Mouse (Mus musculus): ENCODE measurements around the gene Osbpl9. TPM values are rescaled to one million over a fixed set of nuclear protein-coding genes. Genes with fewer than 3 reads are reported as not detected.

Osbpl9 gene
- polyA plus RNA-seq, 1 experiment from 2014 or later = 83.1 TPM

GRCm38 (mm10) chr4:109042739-109043138 is 159.3 kb downstream of the Osbpl9 start:
- Histone ChIP-seq H3K27ac (ENCODE audit: low read depth, low read length) (no peak overlapping the region), H3K9ac (ENCODE audit: low read length) (no peak overlapping the region), H3K9me3 (ENCODE audit: control insufficient read depth, low read length) (no peaks in the 10 kb centered on the region), H3K27me3 (ENCODE audit: control insufficient read depth, insufficient read depth, low read length) (no peaks in the 10 kb centered on the region), H3K4me3 (ENCODE audit: low read depth, low read length) (no peak overlapping the region), H3K4me2 (ENCODE audit: low read depth) (no peak overlapping the region), H3K36me3 (ENCODE audit: control insufficient read depth, insufficient read depth, low read length) (peaks cover 11% of the 10 kb centered on the region), H3K4me1 (ENCODE audit: control insufficient read depth, insufficient read depth, low read length) (no peaks in the 10 kb centered on the region)
- ATAC-seq (ENCODE audit: insufficient read depth, low FRiP score, low TSS enrichment) (no peak), DNase-seq (ENCODE audit: low spot score) (no peak)
- WGBS = 90% methylated on average over 4 of the region's 4 CpGs

- no peak overlapping the region for H3K4me2 ChIP-seq (ENCODE audit: low read depth)
- no peaks in the 10 kb centered on the region for H3K4me1 ChIP-seq (ENCODE audit: control insufficient read depth, insufficient read depth, low read length)
- H3K9me3 ChIP-seq (ENCODE audit: control insufficient read depth, low read length) = no peaks in the 10 kb centered on the region
- no peaks in the 10 kb centered on the region for H3K27me3 ChIP-seq (ENCODE audit: control insufficient read depth, insufficient read depth, low read length)
- H3K4me3 ChIP-seq (ENCODE audit: low read depth, low read length) = no peak overlapping the region
- H3K36me3 ChIP-seq (ENCODE audit: control insufficient read depth, insufficient read depth, low read length) = peaks cover 5% of the 10 kb centered on the region; the same call in 1 of the 2 replicates
- peak; percentile 59 for DNase-seq (ENCODE audit: low spot score)
- no peak overlapping the region for H3K9ac ChIP-seq (ENCODE audit: low read length)
- no peak for ATAC-seq (ENCODE audit: insufficient read depth, low FRiP score, low TSS enrichment)
- no peak overlapping the region for H3K27ac ChIP-seq (ENCODE audit: low read depth, low read length)
Observed at GRCm38 (mm10) chr4:109036327-109036726, 165.7 kb downstream of the Osbpl9 start.

- no peaks in the 10 kb centered on the region for H3K4me1 ChIP-seq (ENCODE audit: control insufficient read depth, insufficient read depth, low read length)
- no peak overlapping the region for H3K4me3 ChIP-seq (ENCODE audit: low read depth, low read length)
- no peak overlapping the region for H3K4me2 ChIP-seq (ENCODE audit: low read depth)
- DNase-seq (ENCODE audit: low spot score) = no peak
- H3K9me3 ChIP-seq (ENCODE audit: control insufficient read depth, low read length) = no peaks in the 10 kb centered on the region
- ATAC-seq (ENCODE audit: insufficient read depth, low FRiP score, low TSS enrichment) = no peak
- no peak overlapping the region for H3K27ac ChIP-seq (ENCODE audit: low read depth, low read length)
- peaks cover 3% of the 10 kb centered on the region for H3K36me3 ChIP-seq (ENCODE audit: control insufficient read depth, insufficient read depth, low read length)
- no peak overlapping the region for H3K9ac ChIP-seq (ENCODE audit: low read length)
- no peaks in the 10 kb centered on the region for H3K27me3 ChIP-seq (ENCODE audit: control insufficient read depth, insufficient read depth, low read length)
- 89% methylated on average over 2 of the region's 2 CpGs for WGBS
Observed at GRCm38 (mm10) chr4:109030266-109030665, 171.8 kb downstream of the Osbpl9 start.

- H3K4me2 ChIP-seq (ENCODE audit: low read depth) = no peak overlapping the region
- H3K27me3 ChIP-seq (ENCODE audit: control insufficient read depth, insufficient read depth, low read length) = no peaks in the 10 kb centered on the region
- ATAC-seq (ENCODE audit: insufficient read depth, low FRiP score, low TSS enrichment) (no peak), DNase-seq (ENCODE audit: low spot score) (no peak)
- H3K36me3 ChIP-seq (ENCODE audit: control insufficient read depth, insufficient read depth, low read length) = peaks cover 3% of the 10 kb centered on the region
- H3K9ac ChIP-seq (ENCODE audit: low read length) = no peak overlapping the region
- H3K4me3 ChIP-seq (ENCODE audit: low read depth, low read length) = no peak overlapping the region
- no peak overlapping the region for H3K27ac ChIP-seq (ENCODE audit: low read depth, low read length)
- no peaks in the 10 kb centered on the region for H3K9me3 ChIP-seq (ENCODE audit: control insufficient read depth, low read length)
- H3K4me1 ChIP-seq (ENCODE audit: control insufficient read depth, insufficient read depth, low read length) = no peaks in the 10 kb centered on the region
- 96% methylated on average over 2 of the region's 2 CpGs for WGBS
Observed at GRCm38 (mm10) chr4:109029857-109030256, 172.2 kb downstream of the Osbpl9 start.

GRCm38 (mm10) chr4:109026543-109026942 is 175.5 kb downstream of the Osbpl9 start:
- 71% methylated on average over 3 of the region's 3 CpGs for WGBS
- Histone ChIP-seq H3K27me3 (ENCODE audit: control insufficient read depth, insufficient read depth, low read length) (no peaks in the 10 kb centered on the region), H3K4me2 (ENCODE audit: low read depth) (no peak overlapping the region), H3K9ac (ENCODE audit: low read length) (no peak overlapping the region), H3K27ac (ENCODE audit: low read depth, low read length) (no peak overlapping the region), H3K9me3 (ENCODE audit: control insufficient read depth, low read length) (no peaks in the 10 kb centered on the region), H3K4me3 (ENCODE audit: low read depth, low read length) (no peak overlapping the region), H3K36me3 (ENCODE audit: control insufficient read depth, insufficient read depth, low read length) (peaks cover 3% of the 10 kb centered on the region), H3K4me1 (ENCODE audit: control insufficient read depth, insufficient read depth, low read length) (no peaks in the 10 kb centered on the region)
- no peak for ATAC-seq (ENCODE audit: insufficient read depth, low FRiP score, low TSS enrichment)
- no peak for DNase-seq (ENCODE audit: low spot score)

- H3K4me2 ChIP-seq (ENCODE audit: low read depth) = no peak overlapping the region
- peaks cover 3% of the 10 kb centered on the region for H3K36me3 ChIP-seq (ENCODE audit: control insufficient read depth, insufficient read depth, low read length)
- no peak overlapping the region for H3K4me3 ChIP-seq (ENCODE audit: low read depth, low read length)
- H3K9me3 ChIP-seq (ENCODE audit: control insufficient read depth, low read length) = no peaks in the 10 kb centered on the region
- DNase-seq (ENCODE audit: low spot score) = no peak
- H3K27me3 ChIP-seq (ENCODE audit: control insufficient read depth, insufficient read depth, low read length) = no peaks in the 10 kb centered on the region
- 68% methylated on average over 3 of the region's 3 CpGs for WGBS
- H3K4me1 ChIP-seq (ENCODE audit: control insufficient read depth, insufficient read depth, low read length) = no peaks in the 10 kb centered on the region
- ATAC-seq (ENCODE audit: insufficient read depth, low FRiP score, low TSS enrichment) = no peak
- H3K27ac ChIP-seq (ENCODE audit: low read depth, low read length) = no peak overlapping the region
- no peak overlapping the region for H3K9ac ChIP-seq (ENCODE audit: low read length)
Observed at GRCm38 (mm10) chr4:109025061-109025460, 177.0 kb downstream of the Osbpl9 start.

- no peak for ATAC-seq (ENCODE audit: insufficient read depth, low FRiP score, low TSS enrichment)
- no peaks in the 10 kb centered on the region for H3K27me3 ChIP-seq (ENCODE audit: control insufficient read depth, insufficient read depth, low read length)
- no peak for DNase-seq (ENCODE audit: low spot score)
- H3K4me1 ChIP-seq (ENCODE audit: control insufficient read depth, insufficient read depth, low read length) = no peaks in the 10 kb centered on the region
- H3K9me3 ChIP-seq (ENCODE audit: control insufficient read depth, low read length) = no peaks in the 10 kb centered on the region
- H3K9ac ChIP-seq (ENCODE audit: low read length) = no peak overlapping the region
- no peak overlapping the region for H3K4me3 ChIP-seq (ENCODE audit: low read depth, low read length)
- 79% methylated on average over 1 of the region's 1 CpGs for WGBS
- H3K4me2 ChIP-seq (ENCODE audit: low read depth) = no peak overlapping the region
- H3K27ac ChIP-seq (ENCODE audit: low read depth, low read length) = no peak overlapping the region
- no peaks in the 10 kb centered on the region for H3K36me3 ChIP-seq (ENCODE audit: control insufficient read depth, insufficient read depth, low read length)
Observed at GRCm38 (mm10) chr4:109021976-109022375, 180.1 kb downstream of the Osbpl9 start.

- no peak overlapping the region for H3K9ac ChIP-seq (ENCODE audit: low read length)
- 76% methylated on average over 4 of the region's 4 CpGs for WGBS
- H3K27ac ChIP-seq (ENCODE audit: low read depth, low read length) = no peak overlapping the region
- no peaks in the 10 kb centered on the region for H3K36me3 ChIP-seq (ENCODE audit: control insufficient read depth, insufficient read depth, low read length)
- no peak overlapping the region for H3K4me2 ChIP-seq (ENCODE audit: low read depth)
- no peaks in the 10 kb centered on the region for H3K9me3 ChIP-seq (ENCODE audit: control insufficient read depth, low read length)
- H3K4me1 ChIP-seq (ENCODE audit: control insufficient read depth, insufficient read depth, low read length) = no peaks in the 10 kb centered on the region
- ATAC-seq (ENCODE audit: insufficient read depth, low FRiP score, low TSS enrichment) = no peak
- DNase-seq (ENCODE audit: low spot score) = no peak
- H3K4me3 ChIP-seq (ENCODE audit: low read depth, low read length) = no peak overlapping the region
- H3K27me3 ChIP-seq (ENCODE audit: control insufficient read depth, insufficient read depth, low read length) = no peaks in the 10 kb centered on the region
Observed at GRCm38 (mm10) chr4:109019301-109019700, 182.8 kb downstream of the Osbpl9 start.

GRCm38 (mm10) chr4:109017441-109017840 is 184.6 kb downstream of the Osbpl9 start:
- no peak for ATAC-seq (ENCODE audit: insufficient read depth, low FRiP score, low TSS enrichment)
- Histone ChIP-seq H3K27ac (ENCODE audit: low read depth, low read length) (no peak overlapping the region), H3K27me3 (ENCODE audit: control insufficient read depth, insufficient read depth, low read length) (no peaks in the 10 kb centered on the region), H3K9me3 (ENCODE audit: control insufficient read depth, low read length) (no peaks in the 10 kb centered on the region), H3K9ac (ENCODE audit: low read length) (no peak overlapping the region), H3K36me3 (ENCODE audit: control insufficient read depth, insufficient read depth, low read length) (no peaks in the 10 kb centered on the region), H3K4me1 (ENCODE audit: control insufficient read depth, insufficient read depth, low read length) (no peaks in the 10 kb centered on the region), H3K4me2 (ENCODE audit: low read depth) (no peak overlapping the region), H3K4me3 (ENCODE audit: low read depth, low read length) (no peak overlapping the region)
- no peak for DNase-seq (ENCODE audit: low spot score)
- WGBS = 63% methylated on average over 7 of the region's 7 CpGs
